Mouse (Mus musculus) monocyte, adult 2 months (primary cell): Measurements from ENCODE around the gene Atp2a3.

Experiments used
- DNase-seq, 2 experiments: peaks; one replicate each; pipeline ENCODE4 v3.0.0; 2022; ENCODE audit warnings: low spot score in 2 of 2, low read depth in 1 of 2

The Atp2a3 gene

GRCm38 (mm10) chr11:73036077-73036476 lies 75.1 kb downstream of the Atp2a3 start:
- no peak for DNase-seq

- DNase-seq = no peak
Measured at GRCm38 (mm10) chr11:73036889-73037288, 75.9 kb downstream of the Atp2a3 start.

GRCm38 (mm10) chr11:73037691-73038090 lies 76.7 kb downstream of the Atp2a3 start:
- no peak for DNase-seq

GRCm38 (mm10) chr11:73039102-73039799 lies 78.3 kb downstream of the Atp2a3 start:
- DNase-seq = peak in 1 of 2 experiments; percentile 32
